Mouse (Mus musculus): ENCODE data around the gene Kcne1.

GRCm38 (mm10) chr16:92383412-92383811 is 24.1 kb upstream of the Kcne1 start:
- TF ChIP-seq POLR2A (IDR thresholded peaks at IDR 0.05; ENCODE audit: low read depth, low read length): no peak
- 0 out of 2 replicates have a peak, but pooled peaks have one; percentile 4 for TF ChIP-seq CTCF (conservative IDR thresholded peaks at IDR 0.05; ENCODE audit: insufficient read depth, insufficient read length, low read depth, low read length)
